Mouse (Mus musculus) mouse trophoblast stem cell (cell line): ENCODE data around the gene Hhex.

Experiments used
- in situ Hi-C, 2 experiments: fragments of 300-500 bp; cut with MseI, MboI; formaldehyde crosslinking; loops; 2 replicates in 1 of 2; 3 replicates in 1 of 2; pipeline ENCODE4 v1.15.1; 2025

Hhex gene

GRCm38 (mm10) chr19:37434263-37434951 is at the start of gene Hhex:
Gene Hhex, plus strand, starts transcription at chr19:37434810.
- in situ Hi-C loops: no loop called here

GRCm38 (mm10) chr19:37386126-37386525 is 48.5 kb upstream of the Hhex start:
- in situ Hi-C loops: no loop called here

DNA sequence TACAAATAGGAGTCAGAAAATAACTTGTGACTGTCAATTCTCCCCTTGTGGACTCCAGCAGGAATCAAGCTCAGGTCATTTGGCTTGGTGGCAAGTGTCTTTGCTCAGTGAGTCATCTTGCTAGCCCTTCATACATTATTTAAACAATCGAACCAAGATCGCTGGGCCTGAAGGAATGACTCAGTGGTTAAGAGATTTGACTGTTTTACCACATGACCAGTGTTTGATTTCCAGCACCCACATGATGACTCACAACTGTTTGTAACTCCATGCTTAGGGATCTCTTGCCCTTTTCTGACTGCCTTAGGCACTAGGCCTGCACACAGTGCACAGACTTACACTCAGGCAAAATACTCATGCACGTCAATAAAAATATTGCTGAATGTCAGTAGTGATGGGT is 42.7 kb upstream of the Hhex start:
- in situ Hi-C loops: no loop called here

DNA sequence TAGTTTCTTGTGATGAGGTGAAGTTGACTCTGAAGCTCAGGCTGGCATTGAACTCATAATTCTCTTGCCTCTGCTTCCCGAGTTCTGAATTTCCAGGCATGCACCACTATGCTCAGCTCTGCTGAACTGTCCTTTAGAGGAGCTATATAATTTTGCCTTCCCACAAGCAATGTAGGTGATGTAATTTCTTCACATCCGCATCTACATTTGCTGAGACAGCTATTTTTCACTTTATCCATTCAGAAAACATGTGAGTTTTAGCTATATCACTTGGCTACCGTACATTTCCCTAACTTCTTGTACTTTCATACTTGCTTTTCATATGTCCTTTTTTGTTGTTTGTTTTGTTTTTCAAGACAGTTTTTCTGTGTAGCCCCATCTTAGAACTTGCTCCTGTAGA is 38.3 kb upstream of the Hhex start:
- in situ Hi-C loops: no loop called here

DNA sequence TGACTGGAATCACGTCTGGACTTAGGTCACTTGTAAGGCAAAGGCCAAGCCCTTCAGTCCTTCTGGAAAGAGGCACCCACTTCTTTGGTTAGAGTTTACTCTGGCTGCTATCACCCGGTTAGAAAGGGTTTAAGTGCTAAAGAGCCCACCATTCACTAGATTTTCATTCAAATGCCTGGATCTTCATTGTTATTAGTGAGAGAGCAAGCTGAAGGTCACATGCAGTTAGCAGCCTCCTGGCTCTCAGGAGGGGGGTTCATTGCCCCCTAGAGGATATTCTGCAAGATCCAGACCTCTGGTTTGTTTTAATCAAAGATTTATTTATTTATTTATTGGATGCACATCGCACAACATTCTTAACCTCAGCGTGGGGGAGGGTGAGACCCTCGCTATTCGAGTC is 33.7 kb upstream of the Hhex start:
- in situ Hi-C loops: no loop called here

DNA sequence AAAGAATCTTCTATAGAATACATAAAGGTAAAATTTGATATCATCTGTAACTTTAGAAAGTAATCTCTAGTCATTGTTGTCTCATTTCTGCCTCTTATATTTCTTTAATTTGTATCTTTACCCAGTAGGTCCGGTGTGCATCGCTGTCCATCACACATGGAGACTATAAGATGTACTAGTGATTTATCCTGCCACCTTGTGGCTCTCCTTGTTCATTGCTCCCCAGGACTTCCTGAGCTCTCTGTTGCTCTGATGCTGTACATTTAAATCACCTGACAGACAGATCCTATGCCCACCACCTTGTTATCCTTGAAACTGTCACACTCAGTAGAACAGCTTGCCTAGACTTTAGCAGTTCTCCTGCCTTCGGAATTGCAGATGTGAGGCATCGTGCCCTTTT is 16.3 kb upstream of the Hhex start:
- in situ Hi-C loops: no loop called here

- in situ Hi-C loops: no loop called here
These were observed 15.0 kb upstream of the Hhex start for GRCm38 (mm10) chr19:37419613-37420012.

- in situ Hi-C loops: no loop called here
These were observed 6.0 kb upstream of the Hhex start for GRCm38 (mm10) chr19:37428589-37428988.

DNA sequence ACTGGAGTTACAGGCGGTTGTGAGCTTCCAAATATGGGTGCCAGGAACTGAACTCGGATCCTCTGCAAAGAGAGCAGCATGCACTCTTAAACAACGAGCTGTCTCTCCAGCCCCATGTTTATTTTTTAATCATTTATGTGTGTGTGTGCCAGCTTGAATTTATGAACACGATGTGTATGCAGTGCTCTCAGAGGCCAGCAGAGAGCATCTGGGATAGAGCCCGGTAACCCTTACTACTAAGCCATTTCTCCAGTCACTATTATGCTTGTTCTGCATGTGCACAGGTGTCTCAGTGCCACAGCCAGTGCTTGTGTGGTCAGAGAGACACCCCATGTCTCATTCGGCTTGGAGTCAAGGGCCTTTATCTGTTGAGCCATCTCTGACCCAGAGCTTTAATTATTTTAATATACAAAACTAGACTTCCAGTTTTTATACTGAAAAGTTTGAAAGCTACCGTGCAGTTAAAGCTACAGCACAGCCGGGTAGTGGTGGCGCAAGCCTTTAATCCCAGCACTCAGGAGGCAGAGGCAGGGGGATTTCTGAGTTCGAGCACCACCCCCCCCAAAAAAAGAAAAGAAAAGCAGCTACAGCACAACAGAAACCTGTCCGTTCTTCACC is 3.4 kb upstream of the Hhex start:
- in situ Hi-C loops: no loop called here

DNA sequence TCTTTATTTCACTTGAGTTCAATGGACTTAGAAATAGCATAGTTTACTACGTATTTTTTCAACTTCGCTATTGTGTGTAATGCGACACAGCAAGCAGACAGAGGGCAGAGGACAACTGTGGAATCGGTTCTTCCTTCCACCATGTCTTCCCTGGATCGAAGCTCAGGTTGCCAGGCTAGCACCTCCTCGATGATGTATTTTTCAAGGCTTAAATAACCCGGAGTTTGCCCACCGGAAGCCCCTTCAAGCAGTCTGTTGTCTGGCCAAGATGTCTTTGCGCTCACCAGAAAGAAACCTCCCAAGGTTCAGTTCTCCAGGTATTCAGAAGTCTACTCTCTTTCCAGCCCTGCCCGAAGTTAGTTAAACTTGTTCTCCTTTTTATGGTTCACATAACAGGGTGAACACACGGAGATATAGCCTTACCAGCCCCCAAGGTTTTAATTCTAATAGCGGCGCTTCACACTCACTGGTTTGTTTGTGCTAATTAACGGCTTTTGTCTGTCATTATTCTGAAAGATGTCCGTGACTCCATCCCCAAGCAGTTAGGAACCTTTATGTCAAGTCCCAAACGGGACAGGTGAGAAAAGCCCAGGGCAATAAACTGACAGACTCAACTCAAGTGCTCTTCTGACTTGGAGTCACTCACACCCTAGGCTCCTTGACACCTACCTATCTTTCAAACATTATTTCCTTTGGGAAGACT is 1.6 kb upstream of the Hhex start:
- in situ Hi-C loops: no loop called here

GRCm38 (mm10) chr19:37433895-37434262 is 731 bp upstream of the Hhex start:
- in situ Hi-C loops: no loop called here

GRCm38 (mm10) chr19:37435041-37435852 is 637 bp downstream of the Hhex start:
- in situ Hi-C loops: no loop called here

DNA sequence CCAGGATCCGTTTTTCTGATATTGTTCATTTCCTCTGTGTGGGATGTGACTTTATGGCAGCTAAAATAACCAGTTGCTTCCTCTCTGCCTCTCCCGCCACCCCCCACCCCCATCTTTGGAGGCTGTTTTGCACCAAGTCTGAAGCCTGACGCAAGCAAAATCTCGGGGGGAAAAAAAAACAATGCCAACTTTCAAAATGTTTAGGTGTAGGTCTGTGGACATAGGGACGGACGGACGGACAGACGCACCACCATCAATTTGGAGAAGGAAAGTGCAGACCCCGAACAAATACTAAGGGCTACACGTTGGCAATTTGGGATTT is 1.2 kb downstream of the Hhex start:
- in situ Hi-C loops: no loop called here

GRCm38 (mm10) chr19:37436514-37437288 is 2.1 kb downstream of the Hhex start:
- in situ Hi-C loops: no loop called here

- in situ Hi-C loops: no loop called here
These were observed 2.6 kb downstream of the Hhex start for GRCm38 (mm10) chr19:37437289-37437606.

DNA sequence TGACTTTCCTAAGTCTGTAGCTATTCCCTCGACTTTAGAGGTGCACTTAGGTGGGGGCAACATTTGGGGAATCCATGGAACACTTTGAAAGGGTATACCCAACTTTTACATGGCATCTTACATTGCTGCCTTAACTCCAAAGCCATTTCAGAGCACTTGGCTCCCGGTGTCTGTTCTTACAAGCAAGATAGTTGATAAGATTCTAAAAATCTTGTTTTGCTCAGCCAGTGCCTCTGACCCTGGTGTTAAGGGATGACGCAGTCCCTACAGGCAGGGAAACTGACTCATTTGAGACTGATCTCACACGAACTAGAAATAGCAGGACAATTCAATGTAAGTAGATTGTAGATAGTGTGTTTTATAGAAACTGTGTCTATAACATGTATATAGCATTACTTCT is 5.6 kb downstream of the Hhex start:
- in situ Hi-C loops: no loop called here

GRCm38 (mm10) chr19:37440708-37441475 is 6.3 kb downstream of the Hhex start:
- in situ Hi-C loops: no loop called here

DNA sequence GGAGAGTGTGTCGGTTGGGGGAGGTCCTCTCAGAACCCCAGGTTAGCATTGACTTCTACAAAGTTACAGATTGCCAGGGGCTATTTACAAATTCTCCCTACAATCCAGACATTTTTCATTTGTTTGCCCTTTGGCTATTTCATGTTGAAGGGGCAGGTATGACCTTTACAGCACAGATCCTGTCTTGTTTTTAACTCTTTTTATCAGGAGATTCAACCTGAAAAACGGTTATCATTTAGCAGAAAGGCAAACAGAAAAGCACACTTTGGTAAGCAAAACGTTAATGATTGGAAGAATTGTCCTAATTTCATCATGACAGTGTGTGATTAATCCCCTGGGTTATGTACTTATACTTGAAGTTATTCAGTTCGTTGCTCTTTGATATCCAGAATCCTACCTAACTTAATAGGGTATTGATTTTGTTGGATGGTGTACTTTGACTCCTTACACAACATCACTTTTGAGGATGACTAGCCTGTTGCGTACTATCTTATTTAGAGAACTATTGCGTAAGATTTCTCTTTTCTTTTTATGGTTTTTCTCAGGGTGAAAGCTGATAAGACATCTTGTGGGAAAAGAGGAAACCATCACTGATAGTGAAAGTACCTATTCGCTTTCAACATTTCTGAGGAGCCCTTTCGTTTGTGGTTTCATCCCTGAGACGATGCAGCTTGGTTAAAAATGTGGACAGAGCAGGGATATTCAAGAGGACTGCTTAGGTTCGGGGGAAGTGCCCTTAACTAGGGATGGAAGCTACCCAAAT is 8.1 kb downstream of the Hhex start:
- in situ Hi-C loops: no loop called here

GRCm38 (mm10) chr19:37443631-37444140 is 9.1 kb downstream of the Hhex start:
- in situ Hi-C loops: no loop called here

DNA sequence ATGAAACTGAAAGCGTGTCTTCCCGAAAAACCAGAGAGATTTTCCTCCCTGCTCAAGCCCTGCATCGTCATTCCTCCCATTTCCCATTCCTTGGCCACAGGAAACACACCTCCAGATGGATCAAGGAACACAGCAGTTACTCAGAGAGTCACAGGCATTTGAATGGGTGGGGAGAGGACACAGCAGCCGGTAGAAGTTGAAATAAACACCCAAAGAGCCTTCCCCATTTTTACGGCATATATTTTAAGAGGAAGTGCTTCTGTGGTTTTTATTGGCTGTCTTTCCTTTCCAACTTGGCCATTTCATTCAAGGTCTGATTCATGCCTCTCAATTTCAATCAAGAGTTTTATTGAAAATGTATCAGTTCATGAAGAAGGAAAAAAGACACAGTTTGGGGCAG is 13.6 kb downstream of the Hhex start:
- in situ Hi-C loops: no loop called here
